Mouse (Mus musculus) left cerebral cortex, postnatal 25 days (tissue): ENCODE data around the gene Frmd8. TPM values are rescaled to one million over a fixed set of nuclear protein-coding genes. Genes with fewer than 3 reads are reported as not detected.

Experiments used
- DNase-seq, 2 experiments: peaks; one replicate each; pipeline ENCODE4 v3.0.0; 2022; ENCODE audit warnings: low spot score in 2 of 2, mixed read lengths in 1 of 2
- intact Hi-C: fragments of 180-260 bp; cut with DNase I; formaldehyde crosslinking; loops from one replicate; pipeline ENCODE4 v1.15.1; 2025
- total RNA-seq, 2 experiments: library from RNA; stranded (reverse); gene quantifications; 2 replicates each; pipeline ENCODE4 v1.2.3; 2021

The Frmd8 gene
- total RNA-seq: 10 to 100 TPM in 1 of 2 experiments, 1 to 10 TPM in 1; 9.5 to 14.6 TPM

DNA sequence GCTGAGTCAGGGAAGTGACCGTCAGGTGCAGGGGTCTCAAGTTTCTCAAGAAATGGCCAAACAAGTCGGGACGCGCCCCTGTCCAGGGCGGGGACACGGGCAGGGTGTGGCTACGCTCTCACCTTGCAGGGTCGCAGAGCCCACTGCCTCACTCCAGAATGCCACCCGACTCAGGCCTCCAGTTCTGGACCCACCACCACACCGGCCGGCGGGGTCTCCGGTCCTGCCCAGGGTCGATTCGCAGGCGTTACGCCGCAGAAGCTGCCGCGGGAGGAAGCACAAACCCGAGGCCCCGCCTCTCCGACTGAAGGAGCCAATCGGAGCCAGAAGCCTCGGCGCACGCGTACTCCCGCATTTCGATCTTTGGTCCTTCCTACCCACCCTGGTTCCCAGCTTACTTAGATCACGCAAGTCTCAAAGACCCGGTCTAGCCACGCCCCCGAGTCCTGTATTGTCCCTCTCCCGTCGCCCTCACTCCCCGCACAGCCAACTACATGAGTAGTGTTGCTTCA lies at the start of gene Frmd8:
Gene Frmd8 (minus strand): TSS at position 306 of the 512 bp plus-strand sequence.
- intact Hi-C loops: loop anchor here (5.0 kb wide), 1 partner anchor 163 kb away; no protein-coding TSS in a partner anchor
- DNase-seq: peak; percentile 91 to 96

DNA sequence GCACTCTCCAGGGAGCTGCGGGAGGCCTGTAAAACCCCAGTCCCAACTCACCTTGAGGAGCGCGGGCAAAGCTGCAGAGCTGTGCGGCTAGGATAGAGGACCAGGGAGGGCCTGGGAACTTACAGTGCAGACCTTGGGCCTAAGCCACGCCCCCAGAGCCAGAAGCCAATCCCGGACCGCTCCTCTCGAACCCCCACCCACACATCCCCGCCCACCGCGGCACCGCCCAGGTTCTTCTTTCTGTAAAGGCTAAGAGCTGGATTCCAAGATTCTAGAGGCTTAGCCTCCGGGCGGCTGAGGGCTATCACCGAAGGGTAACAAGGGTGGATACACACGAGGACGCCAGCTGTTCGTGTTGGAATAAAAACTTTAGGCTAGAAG lies 49.6 kb upstream of the Frmd8 start, which contains the start of gene Cdc42ep2:
Gene Cdc42ep2 (minus strand): TSS at position 104 of the 381 bp plus-strand sequence.
- peak; percentile 87 to 95 for DNase-seq
- intact Hi-C loops: loop anchor here (1.0 to 5.0 kb wide), 3 partner anchors 32 to 118 kb away; partner anchors contain the start of gene Capn1

DNA sequence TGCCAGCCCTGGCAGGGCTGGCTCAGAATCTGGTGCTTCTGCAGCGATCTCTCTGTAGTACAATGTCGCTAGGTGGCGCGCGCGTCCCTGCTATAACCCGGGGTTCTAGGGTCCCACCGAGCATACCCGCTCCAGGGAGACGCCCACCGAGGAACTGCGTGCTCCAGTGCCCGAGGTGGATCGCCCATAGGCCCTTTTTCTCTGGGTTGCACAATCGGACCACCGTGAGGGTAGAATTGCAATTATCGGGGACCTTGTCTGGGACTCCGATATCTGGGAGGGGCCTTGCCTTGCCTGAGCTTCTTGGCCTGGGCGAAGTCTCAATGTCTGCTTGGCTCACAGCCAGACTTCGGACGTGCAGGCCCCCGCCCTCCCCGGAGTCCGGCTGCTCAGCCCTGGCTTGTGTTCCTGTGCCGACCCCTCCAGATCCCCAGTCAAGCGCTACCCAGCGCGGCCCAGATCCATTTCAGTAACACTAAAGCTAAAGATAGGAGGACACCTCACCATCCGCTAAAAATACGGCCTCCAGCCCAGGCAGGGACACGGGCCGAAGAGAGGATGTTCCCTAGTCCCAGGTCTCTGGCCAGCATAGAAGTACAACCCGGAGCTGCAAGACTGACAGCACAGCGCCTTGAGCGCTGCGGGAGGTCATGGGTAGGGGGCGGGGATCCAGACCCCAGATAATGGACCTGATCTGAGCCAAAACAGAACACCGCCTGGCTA lies 49.1 kb upstream of the Frmd8 start:
- intact Hi-C loops: loop anchor here (1.0 to 5.0 kb wide), 3 partner anchors 32 to 118 kb away; partner anchors contain the start of gene Capn1
- peak; percentile 88 to 89 for DNase-seq

DNA sequence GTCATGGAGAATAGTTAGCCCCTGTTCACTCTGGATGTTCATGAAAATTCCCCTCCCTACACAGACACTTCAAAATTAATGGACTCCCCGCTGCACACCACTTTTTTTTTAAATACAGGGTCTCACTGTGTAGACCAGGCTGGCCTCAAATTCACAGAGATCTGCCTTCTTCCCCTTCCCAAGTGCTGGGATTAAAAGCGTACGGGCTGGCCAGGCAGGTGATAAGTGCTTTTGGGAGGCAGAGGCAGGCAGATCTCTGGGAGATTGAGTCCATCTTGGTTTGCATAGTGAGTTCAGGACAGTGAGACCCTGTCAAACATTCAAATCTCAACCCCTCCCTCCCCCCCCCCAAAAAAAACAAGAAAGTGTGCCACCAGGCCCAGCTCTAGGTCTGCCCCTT lies 47.9 kb upstream of the Frmd8 start:
- intact Hi-C loops: loop anchor here (5.0 kb wide), 1 partner anchor 119 kb away; no protein-coding TSS in a partner anchor
- DNase-seq: no peak

DNA sequence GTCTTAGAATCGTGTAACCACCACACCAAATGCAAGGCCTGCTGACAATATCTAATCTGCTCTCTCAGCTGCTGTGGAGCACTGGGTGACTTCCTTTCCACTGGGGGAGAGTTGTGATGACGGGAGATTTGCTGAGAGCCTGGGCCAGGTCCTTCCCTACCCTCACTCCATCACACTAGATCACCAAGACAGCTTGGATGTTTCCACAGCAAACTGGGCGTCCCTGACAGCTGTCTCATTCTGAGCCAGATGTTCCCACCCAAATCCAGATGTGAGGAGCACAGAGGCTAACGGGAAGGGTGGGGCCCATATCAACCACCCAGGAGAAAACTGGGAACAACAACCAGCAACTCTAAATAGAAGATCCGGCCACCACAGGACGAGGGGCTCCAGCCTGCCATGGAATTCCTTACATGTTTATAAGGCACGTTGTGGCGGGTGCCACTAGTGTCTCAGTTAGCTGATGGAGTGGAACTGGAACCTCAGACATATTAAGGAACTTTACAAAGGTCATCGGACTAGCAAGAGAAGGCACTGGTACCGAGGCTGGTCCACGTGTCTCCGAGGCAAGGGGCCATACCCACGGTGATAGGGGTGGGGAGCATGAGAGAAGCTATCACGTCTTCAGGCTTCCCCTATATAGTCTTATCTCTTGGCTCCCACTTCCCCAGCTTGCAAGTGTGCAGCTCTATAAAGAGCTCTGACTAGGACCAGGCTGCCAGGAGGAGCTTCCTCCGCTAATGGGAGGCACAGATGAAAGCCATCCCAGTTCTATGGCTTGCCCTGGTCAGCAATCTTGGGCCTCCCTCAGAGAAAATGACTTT lies 47.3 kb upstream of the Frmd8 start:
- DNase-seq: no peak
- intact Hi-C loops: loop anchor here (5.0 kb wide), 1 partner anchor 120 kb away; no protein-coding TSS in a partner anchor

DNA sequence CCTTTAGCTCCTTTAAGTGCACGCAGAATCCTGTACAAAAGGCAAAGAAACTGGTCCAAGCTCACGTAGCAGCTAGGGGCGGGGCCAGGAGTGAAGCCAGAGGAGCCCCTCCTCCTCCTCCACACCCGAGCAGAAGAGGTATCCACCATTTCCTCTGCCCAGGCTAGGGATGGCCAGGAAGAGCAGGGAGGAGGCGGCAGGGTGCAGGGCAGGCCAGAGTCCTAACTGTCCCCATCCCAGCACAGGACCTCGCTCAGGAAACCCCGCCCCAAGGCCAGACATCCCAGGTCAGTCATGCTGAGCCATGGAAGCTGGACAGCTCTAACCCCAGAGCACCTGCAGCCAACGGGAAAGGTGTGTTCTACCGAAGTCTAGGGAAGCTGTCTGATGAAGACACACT lies 46.6 kb upstream of the Frmd8 start:
- intact Hi-C loops: loop anchor here (5.0 kb wide), 1 partner anchor 121 kb away; no protein-coding TSS in a partner anchor
- DNase-seq: no peak

DNA sequence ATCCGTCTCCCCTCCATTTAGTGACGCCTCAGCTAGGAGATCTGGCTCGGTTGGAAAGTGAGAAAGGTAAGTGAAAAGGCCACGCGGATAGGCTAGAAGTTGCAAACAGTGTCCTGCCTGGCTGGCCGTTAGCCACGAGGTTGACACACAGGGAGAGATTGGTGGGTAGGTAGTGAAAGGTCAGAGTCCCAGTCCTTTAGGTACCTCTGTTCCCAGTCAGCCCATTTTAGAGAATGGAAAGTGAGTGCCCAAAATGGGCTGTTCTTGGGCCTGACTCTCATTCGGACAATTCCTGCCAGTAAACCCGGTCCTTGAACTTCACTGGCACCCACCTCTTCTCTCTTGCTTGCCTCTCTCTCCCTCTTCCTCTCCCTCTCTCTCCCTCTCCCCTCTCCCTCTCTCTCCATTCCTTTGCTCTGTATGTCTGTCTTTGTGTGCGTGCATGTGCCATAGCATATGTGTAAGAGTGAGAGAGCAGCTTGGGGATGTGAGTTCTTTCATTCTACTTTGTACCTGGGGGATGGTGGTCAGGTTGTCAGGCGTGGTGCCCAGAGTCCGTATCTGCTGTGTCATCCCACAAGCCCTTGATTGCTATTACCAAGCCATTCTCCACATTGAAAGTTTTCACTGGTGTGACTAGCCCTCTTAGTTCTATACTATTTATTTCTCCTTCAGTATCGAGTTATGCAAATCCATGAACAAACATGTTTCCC lies 38.1 kb upstream of the Frmd8 start, which contains the start of gene Dpf2:
Gene Dpf2 (minus strand): TSS at position 4 of the 713 bp plus-strand sequence.
- no peak for DNase-seq
- intact Hi-C loops: no loop called here

DNA sequence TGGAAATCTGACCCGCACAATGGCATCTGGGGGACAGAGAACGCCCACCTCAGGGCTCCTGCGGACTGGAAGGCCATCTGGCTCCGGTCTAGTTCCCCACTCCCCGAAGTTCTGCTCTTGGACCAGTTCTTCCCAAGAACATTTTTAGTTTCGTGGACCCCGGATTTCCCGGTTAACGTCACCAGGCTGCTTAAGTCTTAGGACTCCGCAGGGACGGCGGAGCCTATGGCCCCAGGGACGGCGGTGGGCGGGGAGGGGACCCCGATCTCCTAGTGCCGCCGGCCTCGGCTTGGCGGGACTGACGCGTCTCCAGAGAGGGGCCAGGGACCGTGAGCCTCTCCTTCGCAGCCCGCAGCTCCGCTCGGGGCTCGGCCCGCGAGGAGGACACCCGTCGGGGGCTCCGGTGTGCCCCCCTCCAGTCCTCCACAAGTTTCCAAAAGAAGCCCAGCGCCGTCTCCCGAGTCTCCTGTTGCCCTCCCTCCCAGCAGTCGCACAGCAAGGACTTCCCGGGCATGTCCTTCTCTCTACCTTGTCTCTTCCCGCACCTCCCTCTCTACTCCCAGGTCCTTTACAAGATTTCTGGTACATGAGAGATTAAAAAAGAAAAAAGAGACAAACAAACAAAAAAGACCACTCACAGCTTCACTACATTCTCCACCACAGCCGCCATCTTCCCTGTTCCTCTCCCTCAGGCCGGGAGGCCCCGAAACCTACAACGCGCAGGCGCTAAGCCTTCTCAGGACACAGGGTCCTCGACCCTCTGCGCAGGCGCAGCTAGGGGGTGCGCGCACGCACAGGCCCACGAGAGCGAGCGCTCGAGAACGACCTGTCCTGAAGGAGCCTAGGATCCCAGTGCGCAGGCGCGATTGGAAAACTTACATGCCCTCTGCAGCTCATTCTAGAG lies 37.3 kb upstream of the Frmd8 start:
- DNase-seq: peak; percentile 99
- intact Hi-C loops: no loop called here

DNA sequence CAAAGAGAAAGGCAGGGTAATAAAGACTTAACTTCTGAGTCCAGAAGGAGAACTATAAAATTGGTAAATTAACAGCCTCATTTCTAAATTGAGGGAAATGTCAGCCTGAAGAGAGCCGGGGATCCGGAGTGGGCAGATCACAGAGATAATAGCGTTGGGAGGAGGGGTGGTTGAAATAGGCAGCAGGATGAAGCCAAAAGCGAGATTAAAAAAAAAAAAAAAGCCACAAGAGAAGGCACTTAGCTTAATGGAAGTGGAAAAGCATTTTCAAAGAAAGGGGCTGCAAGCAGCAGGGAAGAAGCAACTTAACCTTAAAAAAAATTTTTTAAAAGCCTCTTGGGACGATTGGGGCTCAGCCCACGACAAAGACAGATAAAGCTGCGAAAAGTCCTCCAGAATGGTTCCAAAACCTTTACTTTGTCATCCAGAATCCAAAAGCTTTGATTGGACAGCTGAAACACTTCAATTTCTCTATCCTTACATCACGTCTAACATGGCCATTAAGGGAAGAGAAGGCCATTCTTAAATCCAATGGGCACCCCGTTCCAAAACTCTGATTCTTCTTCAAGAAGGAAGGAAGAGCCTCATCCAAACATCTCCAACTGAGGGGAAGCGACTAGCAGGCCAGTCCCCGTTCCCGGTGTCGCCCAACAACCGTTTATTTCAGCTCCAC lies 36.5 kb upstream of the Frmd8 start:
- intact Hi-C loops: no loop called here
- DNase-seq: no peak

DNA sequence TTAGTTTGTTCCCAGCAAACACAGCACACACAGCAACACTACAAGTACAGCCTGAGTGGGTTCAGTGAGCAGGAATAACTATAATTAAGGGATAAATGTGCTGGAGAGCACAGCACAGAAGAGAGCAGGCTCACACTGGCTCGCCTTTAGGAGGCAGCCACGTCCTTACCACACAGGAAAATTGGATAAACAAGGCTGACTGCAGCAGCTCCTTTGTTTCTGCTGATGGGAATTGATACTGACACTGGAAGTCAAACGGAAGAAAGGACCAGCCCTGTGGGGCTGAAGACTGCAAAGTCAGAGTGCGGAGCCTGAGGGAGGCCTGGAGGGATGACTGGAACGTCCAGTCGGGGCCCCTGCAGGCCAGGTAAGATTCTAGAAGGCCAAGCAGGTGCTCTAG lies 35.1 kb upstream of the Frmd8 start:
- no peak for DNase-seq
- intact Hi-C loops: no loop called here

DNA sequence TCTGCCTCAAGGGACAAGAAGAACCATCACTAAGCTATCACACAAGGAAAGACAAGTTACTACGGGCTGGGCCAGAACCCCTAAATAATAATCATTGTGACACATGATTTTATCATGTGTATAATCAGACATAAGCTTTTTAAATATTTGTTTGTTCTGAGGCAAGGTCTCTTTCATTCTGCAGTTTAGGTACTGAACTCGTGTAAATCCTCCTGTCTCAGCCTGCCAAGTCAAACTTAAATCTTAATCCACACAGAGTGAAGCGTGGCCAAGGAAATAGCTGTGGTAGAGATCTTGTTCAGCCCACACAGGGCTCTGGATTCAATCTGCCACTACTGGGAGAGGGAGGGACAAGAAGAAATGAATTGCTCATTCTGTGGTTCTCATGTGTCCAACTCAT lies 32.2 kb upstream of the Frmd8 start:
- intact Hi-C loops: no loop called here
- DNase-seq: no peak

DNA sequence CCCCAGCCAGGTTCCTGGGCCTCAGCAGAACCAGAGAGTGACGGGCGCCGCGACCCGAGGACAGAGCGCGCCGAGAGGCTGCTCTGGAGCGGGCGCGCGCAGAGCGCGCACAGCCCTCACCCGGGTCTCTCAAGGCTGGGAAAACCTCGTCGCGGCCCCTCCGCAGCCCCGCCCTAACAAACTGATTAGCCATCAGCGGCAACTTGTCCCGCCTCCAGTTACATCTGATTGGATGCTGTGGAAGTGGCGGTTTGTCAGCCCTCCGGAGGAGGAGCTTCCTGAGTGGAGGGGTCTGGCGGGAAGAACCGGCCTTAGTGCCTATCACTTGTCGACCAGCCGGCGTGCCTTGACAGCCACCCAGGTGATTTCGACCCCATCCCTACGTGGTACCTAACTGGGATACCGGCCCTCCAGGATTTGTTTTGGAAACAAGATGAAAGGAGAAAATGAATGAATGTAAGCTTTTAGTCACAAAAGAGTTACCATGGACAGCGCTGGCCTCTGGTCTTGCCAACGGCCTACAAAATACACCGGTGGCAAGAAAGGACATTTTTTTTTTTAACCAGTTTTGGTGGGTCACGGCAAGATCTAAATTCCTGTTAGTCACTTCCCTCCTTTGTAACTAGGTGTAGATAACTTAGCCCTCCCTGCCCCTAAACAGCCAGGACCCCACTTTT lies 19.1 kb upstream of the Frmd8 start, which contains the start of gene Tigd3:
Gene Tigd3 (minus strand): TSS at position 148 of the 677 bp plus-strand sequence.
- DNase-seq: peak; percentile 95 to 98
- intact Hi-C loops: no loop called here

DNA sequence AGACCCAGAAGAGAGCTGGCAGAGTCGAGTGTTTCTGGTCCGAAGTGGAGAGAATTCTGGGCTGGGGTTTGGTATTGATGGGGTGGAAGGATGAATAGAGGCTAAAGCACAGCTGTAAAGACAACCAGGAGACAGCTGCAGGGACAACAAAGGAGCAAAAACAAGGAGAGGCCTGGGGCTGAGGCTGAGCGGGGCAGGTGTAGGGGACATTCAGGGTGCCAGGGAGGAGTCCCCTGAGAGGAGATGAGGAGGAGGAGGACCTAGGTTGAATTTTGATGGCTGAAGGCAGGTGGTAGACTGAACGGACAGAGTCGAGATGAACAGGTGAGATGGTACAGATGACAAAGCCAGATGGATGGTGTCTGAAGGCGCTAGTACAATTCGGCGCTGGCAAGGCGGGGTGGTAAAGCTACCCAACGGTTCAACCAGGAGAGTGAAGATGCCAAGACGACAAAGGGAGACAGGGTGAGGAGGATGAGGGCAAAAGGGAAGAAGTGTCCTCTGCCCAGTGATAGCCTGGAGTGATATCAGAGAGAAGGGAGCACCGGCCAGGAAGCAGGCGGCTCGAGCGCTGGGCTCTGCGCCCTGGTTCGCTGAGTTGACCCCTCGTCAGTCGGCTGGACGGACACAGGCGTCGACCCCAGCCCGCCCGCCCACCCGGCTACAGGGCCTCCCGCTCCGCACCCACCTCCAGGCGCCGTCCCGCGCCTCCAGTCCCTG lies 18.4 kb upstream of the Frmd8 start:
- intact Hi-C loops: no loop called here
- DNase-seq: no peak

DNA sequence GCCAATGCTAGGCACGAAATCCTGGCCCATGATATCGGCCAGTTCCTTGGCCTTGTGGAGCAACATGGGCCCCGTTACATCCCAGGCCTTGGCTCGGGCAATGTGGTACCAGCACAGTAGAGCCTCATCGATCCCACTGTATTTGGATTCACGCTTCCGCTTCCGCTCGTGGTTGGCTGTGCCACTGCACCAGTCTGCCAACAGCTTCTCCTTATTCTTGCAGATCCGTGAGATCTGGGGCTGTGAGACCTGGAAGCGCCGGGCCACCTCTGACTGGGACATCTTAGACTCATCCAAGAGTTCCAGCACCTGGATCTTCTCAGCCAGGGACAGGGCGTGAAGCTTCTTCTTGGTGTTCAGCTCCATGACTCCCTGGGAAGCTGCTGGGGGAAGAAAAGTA lies 17.7 kb upstream of the Frmd8 start:
- intact Hi-C loops: no loop called here

DNA sequence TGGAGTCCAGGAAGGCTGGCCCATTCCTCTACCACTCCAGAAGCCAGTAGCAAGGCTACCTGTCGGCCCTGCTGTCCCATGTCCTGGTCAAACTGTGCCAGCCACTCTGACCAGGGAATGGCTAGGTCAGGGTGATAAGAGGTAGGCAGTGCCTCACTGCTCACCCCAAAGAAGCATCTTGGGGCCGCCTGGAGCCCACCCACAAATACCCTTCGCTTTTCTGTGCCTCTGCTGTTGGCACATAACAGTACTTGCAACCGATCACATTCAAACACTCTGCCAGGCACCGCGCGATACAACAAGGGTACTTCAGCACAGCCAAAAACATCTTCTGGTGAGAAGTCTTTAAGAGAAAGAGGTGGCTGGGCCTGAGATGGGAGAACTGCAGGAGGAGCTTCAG lies 17.2 kb upstream of the Frmd8 start:
- no peak for DNase-seq
- intact Hi-C loops: no loop called here

More for the DNA sequence above, 17.7 kb upstream of the Frmd8 start:
- DNase-seq: no peak

DNA sequence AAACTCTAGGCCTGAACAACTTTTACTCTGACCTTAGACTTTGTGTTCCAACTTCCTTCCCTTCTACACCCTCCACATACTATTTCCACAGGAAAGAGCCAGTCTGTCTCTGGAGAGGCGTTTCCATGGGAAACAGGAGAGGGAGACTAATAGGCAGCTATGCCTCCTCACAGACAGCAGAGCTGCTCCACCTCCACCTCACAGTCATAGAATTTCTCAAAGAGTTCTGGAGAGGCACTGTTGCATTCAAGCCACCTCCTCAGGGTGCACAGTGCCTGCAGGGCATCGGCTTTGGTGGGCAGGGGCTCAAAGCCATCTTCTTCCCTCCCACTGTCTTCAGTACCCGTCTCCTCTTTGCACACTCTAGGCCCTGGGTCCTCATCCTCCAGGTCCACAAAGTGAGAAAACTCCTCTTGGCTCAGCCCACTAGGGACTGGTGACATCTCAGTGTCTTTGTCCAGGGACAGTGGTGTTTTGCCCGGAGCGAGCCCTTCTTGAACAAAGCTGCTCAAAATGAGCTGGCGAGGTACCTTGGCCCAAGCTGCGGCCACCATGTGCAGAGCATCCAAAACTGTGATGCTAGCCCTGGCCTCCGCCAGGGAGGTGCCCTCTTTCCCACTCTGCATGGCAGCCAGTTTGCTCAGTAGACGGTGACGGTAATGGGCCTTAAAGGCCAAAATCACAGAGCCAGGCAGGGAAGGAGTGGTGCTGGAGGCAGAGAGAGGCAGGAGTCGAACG lies 16.6 kb upstream of the Frmd8 start:
- DNase-seq: no peak
- intact Hi-C loops: no loop called here
